Mouse (Mus musculus) T-helper 1 cell (primary cell): ENCODE results near the gene Extl1.

Source experiments
- in situ Hi-C: fragments of 300-600 bp; cut with MboI, MseI; formaldehyde crosslinking; loops from one replicate; pipeline ENCODE4 v1.15.1; 2025; ENCODE audit warnings: high pct_unique_total_duplicates

Gene Extl1

GRCm38 (mm10) chr4:134314081-134314655 is 69.5 kb downstream of the Extl1 start:
- in situ Hi-C loops: no loop called here

GRCm38 (mm10) chr4:134312901-134313300 is 70.7 kb downstream of the Extl1 start:
- in situ Hi-C loops: no loop called here

- in situ Hi-C loops: no loop called here
Observed at GRCm38 (mm10) chr4:134312341-134312740, 71.3 kb downstream of the Extl1 start.

- in situ Hi-C loops: no loop called here
Observed at GRCm38 (mm10) chr4:134311784-134312183, 71.9 kb downstream of the Extl1 start.

GRCm38 (mm10) chr4:134310656-134311055 is 73.0 kb downstream of the Extl1 start:
- in situ Hi-C loops: no loop called here

- in situ Hi-C loops: no loop called here
Observed at GRCm38 (mm10) chr4:134310106-134310505, 73.5 kb downstream of the Extl1 start.

GRCm38 (mm10) chr4:134307367-134308072 is 76.1 kb downstream of the Extl1 start:
- in situ Hi-C loops: no loop called here

- in situ Hi-C loops: no loop called here
Observed at GRCm38 (mm10) chr4:134306963-134307362, 76.7 kb downstream of the Extl1 start.
